Mouse (Mus musculus): ENCODE measurements around the gene Tln1. TPM values are rescaled to one million over a fixed set of nuclear protein-coding genes. Genes with fewer than 3 reads are reported as not detected.
A peak's percentile ranks its signal among the peaks of the same experiment; 100 is the strongest.
"Not testable (repeated sequence)": the region's sequence is repeated elsewhere in the genome, so short reads cannot be mapped to it uniquely, and the experiment has no call there.

The Tln1 gene
- polyA plus RNA-seq, 1 experiment, result 225 TPM

DNA sequence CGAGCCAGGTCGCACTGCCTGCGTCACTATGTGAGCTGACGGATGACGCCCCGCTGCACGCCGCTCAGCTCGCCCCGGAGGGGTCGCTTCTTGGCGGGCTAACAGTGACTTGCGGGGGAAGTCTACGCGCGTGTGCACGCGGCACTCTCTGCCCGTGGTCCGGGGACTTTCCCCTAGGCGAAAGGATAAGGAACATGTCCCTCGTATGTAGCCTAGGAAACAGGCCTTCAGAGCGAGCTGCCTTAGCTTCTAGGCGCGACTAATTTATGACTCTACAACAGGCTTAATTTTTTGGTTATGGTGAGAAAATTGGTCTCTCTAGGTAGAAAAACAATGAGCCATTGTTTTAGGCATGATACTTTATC lies 69.7 kb downstream of the Tln1 start, which contains the start of gene Ccdc107:
Gene Ccdc107 (plus strand): TSS at position 80 of the 365 bp plus-strand sequence.
- Histone ChIP-seq H3K4me3 (peak within 1 kb of the TSS; percentile 80), H3K27me3 (ENCODE audit: control insufficient read depth, insufficient read depth, insufficient read length) (no peaks in the 10 kb centered on the region), H3K4me2 (ENCODE audit: low read depth) (peak within 1 kb of the TSS; percentile 90), H3K79me2 (ENCODE audit: control insufficient read depth, insufficient read depth) (no peaks in the 10 kb centered on the region), H3K36me3 (ENCODE audit: control insufficient read depth, insufficient read depth) (peaks cover 4% of the 10 kb centered on the region), H3ac (ENCODE audit: control insufficient read depth, insufficient read length) (peak within 1 kb of the TSS; percentile 82)
- TF ChIP-seq SRF (IDR thresholded peaks at IDR 0.05; ENCODE audit: control insufficient read depth, insufficient read length, low read depth) (no peak), REST (IDR thresholded peaks at IDR 0.05; ENCODE audit: insufficient read depth, insufficient read length) (no peak), CEBPB (IDR thresholded peaks at IDR 0.05; ENCODE audit: insufficient read depth, poor library complexity, severe bottlenecking) (peak; percentile 52; the same call in 1 of the 2 replicates), POLR2AphosphoS2 (IDR thresholded peaks at IDR 0.05; ENCODE audit: insufficient read length, low read depth) (no peak), E2F4 (IDR thresholded peaks at IDR 0.05; ENCODE audit: insufficient read depth) (peak; percentile 54), MYOG (IDR thresholded peaks at IDR 0.05; ENCODE audit: control insufficient read depth in 1 of 3, insufficient read depth in 1 of 3, insufficient read length in 2 of 3, low read depth in 2 of 3) (peak in 1 of 3 experiments; percentile 50), MAX (IDR thresholded peaks at IDR 0.05; ENCODE audit: low read depth) (no peak), MYOD1 (IDR thresholded peaks at IDR 0.05; ENCODE audit: control insufficient read depth in 1 of 3, insufficient read length in 2 of 3, low read depth in 2 of 3) (peak in 1 of 3 experiments; percentile 38)

- Histone ChIP-seq H3K4me2 (ENCODE audit: low read depth) (peak overlapping the region; percentile 37), H3ac (ENCODE audit: control insufficient read depth, insufficient read length) (no peak overlapping the region), H3K4me3 (no peak overlapping the region), H3K27me3 (ENCODE audit: control insufficient read depth, insufficient read depth, insufficient read length) (no peaks in the 10 kb centered on the region), H3K79me2 (ENCODE audit: control insufficient read depth, insufficient read depth) (no peaks in the 10 kb centered on the region), H3K36me3 (ENCODE audit: control insufficient read depth, insufficient read depth) (peaks cover 4% of the 10 kb centered on the region)
- no peak for TF ChIP-seq USF1 (IDR thresholded peaks at IDR 0.05; ENCODE audit: low read depth)
- no peak for TF ChIP-seq TCF3 (IDR thresholded peaks at IDR 0.05; ENCODE audit: insufficient read length, low read depth)
Measured at GRCm38 (mm10) chr4:43492101-43492820, 70.2 kb downstream of the Tln1 start.

- Histone ChIP-seq H3K4me2 (ENCODE audit: low read depth) (no peak overlapping the region), H3K36me3 (ENCODE audit: control insufficient read depth, insufficient read depth) (peaks cover 4% of the 10 kb centered on the region), H3K4me3 (no peak overlapping the region), H3K79me2 (ENCODE audit: control insufficient read depth, insufficient read depth) (no peaks in the 10 kb centered on the region), H3K27me3 (ENCODE audit: control insufficient read depth, insufficient read depth, insufficient read length) (no peaks in the 10 kb centered on the region), H3ac (ENCODE audit: control insufficient read depth, insufficient read length) (no peak overlapping the region)
- TF ChIP-seq SRF (IDR thresholded peaks at IDR 0.05; ENCODE audit: control insufficient read depth, insufficient read length, low read depth) (no peak), E2F4 (IDR thresholded peaks at IDR 0.05; ENCODE audit: insufficient read depth) (no peak), MAX (IDR thresholded peaks at IDR 0.05; ENCODE audit: low read depth) (no peak), POLR2A (IDR thresholded peaks at IDR 0.05; ENCODE audit: insufficient read length, low read depth) (no peak), REST (IDR thresholded peaks at IDR 0.05; ENCODE audit: insufficient read depth, insufficient read length) (no peak), TCF12 (IDR thresholded peaks at IDR 0.05; ENCODE audit: insufficient read depth, poor library complexity, severe bottlenecking) (no peak), MYOG (IDR thresholded peaks at IDR 0.05; ENCODE audit: control insufficient read depth in 1 of 3, insufficient read depth in 1 of 3, insufficient read length in 2 of 3, low read depth in 2 of 3) (no peak), TCF3 (IDR thresholded peaks at IDR 0.05; ENCODE audit: insufficient read length, low read depth) (no peak)
Measured at GRCm38 (mm10) chr4:43490801-43491200, 71.7 kb downstream of the Tln1 start.

- TF ChIP-seq TCF3 (IDR thresholded peaks at IDR 0.05; ENCODE audit: insufficient read length, low read depth) (no peak), SRF (IDR thresholded peaks at IDR 0.05; ENCODE audit: control insufficient read depth, insufficient read length, low read depth) (no peak), MYOG (IDR thresholded peaks at IDR 0.05; ENCODE audit: control insufficient read depth in 1 of 3, insufficient read depth in 1 of 3, insufficient read length in 2 of 3, low read depth in 2 of 3) (no peak), MYOD1 (IDR thresholded peaks at IDR 0.05; ENCODE audit: control insufficient read depth in 1 of 3, insufficient read length in 2 of 3, low read depth in 2 of 3) (no peak), POLR2AphosphoS2 (IDR thresholded peaks at IDR 0.05; ENCODE audit: insufficient read length, low read depth) (no peak)
- Histone ChIP-seq H3K4me2 (ENCODE audit: low read depth) (no peak overlapping the region), H3K27me3 (ENCODE audit: control insufficient read depth, insufficient read depth, insufficient read length) (no peaks in the 10 kb centered on the region), H3ac (ENCODE audit: control insufficient read depth, insufficient read length) (no peak overlapping the region), H3K4me3 (no peak overlapping the region), H3K79me2 (ENCODE audit: control insufficient read depth, insufficient read depth) (no peaks in the 10 kb centered on the region), H3K36me3 (ENCODE audit: control insufficient read depth, insufficient read depth) (no peaks in the 10 kb centered on the region)
Measured at GRCm38 (mm10) chr4:43489611-43490010, 72.9 kb downstream of the Tln1 start.

GRCm38 (mm10) chr4:43485666-43486065 lies 76.8 kb downstream of the Tln1 start:
- not testable (repeated sequence) for H3K4me2 ChIP-seq (ENCODE audit: low read depth); H3K79me2 ChIP-seq (ENCODE audit: control insufficient read depth, insufficient read depth); H3K36me3 ChIP-seq (ENCODE audit: control insufficient read depth, insufficient read depth); H3K27me3 ChIP-seq (ENCODE audit: control insufficient read depth, insufficient read depth, insufficient read length); H3K4me3 ChIP-seq; H3ac ChIP-seq (ENCODE audit: control insufficient read depth, insufficient read length)

All from myocyte (in vitro differentiated cells).